Mouse (Mus musculus) kidney, adult 18-20 months (tissue): ENCODE data around the gene Mtus2.
A peak's percentile ranks its signal among the peaks of the same experiment; 100 is the strongest.
"Not testable (repeated sequence)": the region's sequence is repeated elsewhere in the genome, so short reads cannot be mapped to it uniquely, and the experiment has no call there.

Experiments used
- DNase-seq: peaks from one replicate; pipeline ENCODE4 v3.0.0; 2021

The Mtus2 gene

GRCm38 (mm10) chr5:148283584-148283983 is 326.5 kb downstream of the Mtus2 start:
- DNase-seq = no peak

GRCm38 (mm10) chr5:148287529-148287928 is 330.4 kb downstream of the Mtus2 start:
- DNase-seq = no peak

- no peak for DNase-seq
Observed at GRCm38 (mm10) chr5:148288804-148289203, 331.7 kb downstream of the Mtus2 start.

- no peak for DNase-seq
Observed at GRCm38 (mm10) chr5:148289951-148290350, 332.8 kb downstream of the Mtus2 start.

- DNase-seq = no peak
Observed at GRCm38 (mm10) chr5:148292862-148293261, 335.7 kb downstream of the Mtus2 start.

GRCm38 (mm10) chr5:148293346-148293745 is 336.2 kb downstream of the Mtus2 start:
- no peak for DNase-seq

GRCm38 (mm10) chr5:148302968-148303367 is 345.8 kb downstream of the Mtus2 start:
- no peak for DNase-seq

GRCm38 (mm10) chr5:148304112-148304511 is 347.0 kb downstream of the Mtus2 start:
- DNase-seq = no peak

- no peak for DNase-seq
Observed at GRCm38 (mm10) chr5:148310790-148311189, 353.7 kb downstream of the Mtus2 start.

GRCm38 (mm10) chr5:148312443-148312842 is 355.3 kb downstream of the Mtus2 start:
- no peak for DNase-seq

GRCm38 (mm10) chr5:148314931-148315330 is 357.8 kb downstream of the Mtus2 start:
- no peak for DNase-seq

GRCm38 (mm10) chr5:148325317-148325885 is 368.3 kb downstream of the Mtus2 start:
- peak; percentile 40 for DNase-seq

- DNase-seq = not testable (repeated sequence)
Observed at GRCm38 (mm10) chr5:148326295-148326694, 369.2 kb downstream of the Mtus2 start.

- no peak for DNase-seq
Observed at GRCm38 (mm10) chr5:148328982-148329381, 371.9 kb downstream of the Mtus2 start.

- DNase-seq = no peak
Observed at GRCm38 (mm10) chr5:148331229-148331776, 374.2 kb downstream of the Mtus2 start.

- no peak for DNase-seq
Observed at GRCm38 (mm10) chr5:148331926-148332621, 375.0 kb downstream of the Mtus2 start.

- peak; percentile 75 for DNase-seq
Observed at GRCm38 (mm10) chr5:148332622-148332974, 375.5 kb downstream of the Mtus2 start.

GRCm38 (mm10) chr5:148339126-148339525 is 382.0 kb downstream of the Mtus2 start:
- DNase-seq = no peak

GRCm38 (mm10) chr5:148342061-148342741 is 385.1 kb downstream of the Mtus2 start:
- DNase-seq = peak; percentile 28

- DNase-seq = no peak
Observed at GRCm38 (mm10) chr5:148344374-148344773, 387.3 kb downstream of the Mtus2 start.

GRCm38 (mm10) chr5:148346543-148346942 is 389.4 kb downstream of the Mtus2 start:
- DNase-seq = no peak

- no peak for DNase-seq
Observed at GRCm38 (mm10) chr5:148348153-148348552, 391.0 kb downstream of the Mtus2 start.

- no peak for DNase-seq
Observed at GRCm38 (mm10) chr5:148349327-148350011, 392.3 kb downstream of the Mtus2 start.
